Mouse (Mus musculus): ENCODE measurements around the gene Atoh7. TPM values are rescaled to one million over a fixed set of nuclear protein-coding genes. Genes with fewer than 3 reads are reported as not detected.

Atoh7 gene
- polyA plus RNA-seq, 1 experiment from 2014 or later, result not detected

- ATAC-seq (ENCODE audit: insufficient number of reproducible peaks, insufficient read depth, low FRiP score, low read depth), result no peak
- 67% methylated on average over 10 of the region's 10 CpGs for WGBS
Measured at GRCm38 (mm10) chr10:63086304-63086703, 13.1 kb upstream of the Atoh7 start.

GRCm38 (mm10) chr10:63089103-63089757, 10.2 kb upstream of the Atoh7 start:
- peak overlapping the region; percentile 3 for H3K9ac ChIP-seq (ENCODE audit: low read length)
- peaks cover 3% of the 10 kb centered on the region; the same call in 1 of the 2 replicates for H3K27me3 ChIP-seq (ENCODE audit: control insufficient read depth, insufficient read depth, low read length)
- ATAC-seq (ENCODE audit: insufficient number of reproducible peaks, insufficient read depth, low FRiP score, low read depth), result no peak
- H3K4me3 ChIP-seq (ENCODE audit: control insufficient read depth in 1 of 2, insufficient read depth in 1 of 2, low read depth in 1 of 2, low read length in 2 of 2), result peak overlapping the region; percentile 32 to 34
- no peak overlapping the region for H3K27ac ChIP-seq (replicated peaks in 1 of 2; ENCODE audit: control insufficient read depth in 1 of 2, insufficient read depth in 1 of 2, low read depth in 2 of 2, low read length in 2 of 2)
- 46% methylated on average over 8 of the region's 8 CpGs for WGBS
- no peaks in the 10 kb centered on the region for H3K9me3 ChIP-seq (ENCODE audit: control insufficient read depth, low read length)
- peak overlapping the region; percentile 70 for H3K4me2 ChIP-seq (ENCODE audit: low read length)
- no peaks in the 10 kb centered on the region for H3K36me3 ChIP-seq (ENCODE audit: control insufficient read depth, insufficient read depth, low read length)
- peaks cover 5 to 11% of the 10 kb centered on the region in 2 experiments; a peak in 3 of 4 replicates for H3K4me1 ChIP-seq (ENCODE audit: control insufficient read depth in 2 of 2, insufficient read depth in 2 of 2, low read length in 2 of 2)

More at GRCm38 (mm10) chr10:63086304-63086703, 13.1 kb upstream of the Atoh7 start:
- Histone ChIP-seq H3K9me3 (ENCODE audit: control insufficient read depth, low read length) (no peaks in the 10 kb centered on the region), H3K4me2 (ENCODE audit: low read length) (no peak overlapping the region), H3K27ac (replicated peaks in 1 of 2; ENCODE audit: control insufficient read depth in 1 of 2, insufficient read depth in 1 of 2, low read depth in 2 of 2, low read length in 2 of 2) (no peak overlapping the region), H3K36me3 (ENCODE audit: control insufficient read depth, insufficient read depth, low read length) (no peaks in the 10 kb centered on the region), H3K27me3 (ENCODE audit: control insufficient read depth, insufficient read depth, low read length) (peaks cover 3% of the 10 kb centered on the region; the same call in 1 of the 2 replicates), H3K9ac (ENCODE audit: low read length) (no peak overlapping the region), H3K4me1 (ENCODE audit: control insufficient read depth in 2 of 2, insufficient read depth in 2 of 2, low read length in 2 of 2) (peaks cover 5 to 10% of the 10 kb centered on the region in 2 experiments; a peak in 3 of 4 replicates), H3K4me3 (ENCODE audit: control insufficient read depth in 1 of 2, insufficient read depth in 1 of 2, low read depth in 1 of 2, low read length in 2 of 2) (no peak overlapping the region)

GRCm38 (mm10) chr10:63089758-63090571, 9.5 kb upstream of the Atoh7 start:
- H3K4me1 ChIP-seq (ENCODE audit: control insufficient read depth in 2 of 2, insufficient read depth in 2 of 2, low read length in 2 of 2), result peaks cover 5 to 10% of the 10 kb centered on the region in 2 experiments; a peak in 3 of 4 replicates
- H3K4me3 ChIP-seq (ENCODE audit: control insufficient read depth in 1 of 2, insufficient read depth in 1 of 2, low read depth in 1 of 2, low read length in 2 of 2), result peak overlapping the region; percentile 32 to 34
- 6% methylated on average over 26 of the region's 26 CpGs for WGBS
- no peaks in the 10 kb centered on the region for H3K36me3 ChIP-seq (ENCODE audit: control insufficient read depth, insufficient read depth, low read length)
- no peak overlapping the region for H3K27ac ChIP-seq (replicated peaks in 1 of 2; ENCODE audit: control insufficient read depth in 1 of 2, insufficient read depth in 1 of 2, low read depth in 2 of 2, low read length in 2 of 2)
- H3K4me2 ChIP-seq (ENCODE audit: low read length), result peak overlapping the region; percentile 70
- no peak for ATAC-seq (ENCODE audit: insufficient number of reproducible peaks, insufficient read depth, low FRiP score, low read depth)
- peak overlapping the region; percentile 3 for H3K9ac ChIP-seq (ENCODE audit: low read length)
- H3K9me3 ChIP-seq (ENCODE audit: control insufficient read depth, low read length), result no peaks in the 10 kb centered on the region
- peaks cover 3% of the 10 kb centered on the region; the same call in 1 of the 2 replicates for H3K27me3 ChIP-seq (ENCODE audit: control insufficient read depth, insufficient read depth, low read length)

- no peaks in the 10 kb centered on the region for H3K36me3 ChIP-seq (ENCODE audit: control insufficient read depth, insufficient read depth, low read length)
- H3K9me3 ChIP-seq (ENCODE audit: control insufficient read depth, low read length), result no peaks in the 10 kb centered on the region
- peaks cover 3% of the 10 kb centered on the region; the same call in 1 of the 2 replicates for H3K27me3 ChIP-seq (ENCODE audit: control insufficient read depth, insufficient read depth, low read length)
- H3K4me1 ChIP-seq (ENCODE audit: control insufficient read depth in 2 of 2, insufficient read depth in 2 of 2, low read length in 2 of 2), result peaks cover 5 to 10% of the 10 kb centered on the region in 2 experiments; a peak in 3 of 4 replicates
- 78% methylated on average over 7 of the region's 7 CpGs for WGBS
- H3K9ac ChIP-seq (ENCODE audit: low read length), result no peak overlapping the region
- no peak overlapping the region for H3K4me2 ChIP-seq (ENCODE audit: low read length)
- no peak for ATAC-seq (ENCODE audit: insufficient number of reproducible peaks, insufficient read depth, low FRiP score, low read depth)
- H3K4me3 ChIP-seq (ENCODE audit: control insufficient read depth in 1 of 2, insufficient read depth in 1 of 2, low read depth in 1 of 2, low read length in 2 of 2), result no peak overlapping the region
- H3K27ac ChIP-seq (replicated peaks in 1 of 2; ENCODE audit: control insufficient read depth in 1 of 2, insufficient read depth in 1 of 2, low read depth in 2 of 2, low read length in 2 of 2), result no peak overlapping the region
Measured at GRCm38 (mm10) chr10:63091915-63092314, 7.5 kb upstream of the Atoh7 start.

GRCm38 (mm10) chr10:63092616-63093550, 6.6 kb upstream of the Atoh7 start:
- H3K9me3 ChIP-seq (ENCODE audit: control insufficient read depth, low read length), result no peaks in the 10 kb centered on the region
- WGBS, result 73% methylated on average over 9 of the region's 10 CpGs

GRCm38 (mm10) chr10:63096757-63097156, 2.7 kb upstream of the Atoh7 start:
- H3K9me3 ChIP-seq (ENCODE audit: control insufficient read depth, low read length), result no peaks in the 10 kb centered on the region
- no peak overlapping the region for H3K9ac ChIP-seq (ENCODE audit: low read length)
- no peak for ATAC-seq (ENCODE audit: insufficient number of reproducible peaks, insufficient read depth, low FRiP score, low read depth)
- H3K4me2 ChIP-seq (ENCODE audit: low read length), result no peak overlapping the region
- H3K27ac ChIP-seq (replicated peaks in 1 of 2; ENCODE audit: control insufficient read depth in 1 of 2, insufficient read depth in 1 of 2, low read depth in 2 of 2, low read length in 2 of 2), result no peak overlapping the region
- peaks cover 6 to 7% of the 10 kb centered on the region in 2 experiments; a peak in 3 of 4 replicates for H3K4me1 ChIP-seq (ENCODE audit: control insufficient read depth in 2 of 2, insufficient read depth in 2 of 2, low read length in 2 of 2)
- no peak overlapping the region for H3K4me3 ChIP-seq (ENCODE audit: control insufficient read depth in 1 of 2, insufficient read depth in 1 of 2, low read depth in 1 of 2, low read length in 2 of 2)
- 86% methylated on average over 2 of the region's 2 CpGs for WGBS
- no peaks in the 10 kb centered on the region for H3K36me3 ChIP-seq (ENCODE audit: control insufficient read depth, insufficient read depth, low read length)
- peaks cover 44% of the 10 kb centered on the region for H3K27me3 ChIP-seq (ENCODE audit: control insufficient read depth, insufficient read depth, low read length)

More at GRCm38 (mm10) chr10:63092616-63093550, 6.6 kb upstream of the Atoh7 start:
- no peaks in the 10 kb centered on the region for H3K36me3 ChIP-seq (ENCODE audit: control insufficient read depth, insufficient read depth, low read length)
- no peak for ATAC-seq (ENCODE audit: insufficient number of reproducible peaks, insufficient read depth, low FRiP score, low read depth)
- H3K4me2 ChIP-seq (ENCODE audit: low read length), result no peak overlapping the region
- no peak overlapping the region for H3K27ac ChIP-seq (replicated peaks in 1 of 2; ENCODE audit: control insufficient read depth in 1 of 2, insufficient read depth in 1 of 2, low read depth in 2 of 2, low read length in 2 of 2)
- peaks cover 5 to 10% of the 10 kb centered on the region in 2 experiments; a peak in 3 of 4 replicates for H3K4me1 ChIP-seq (ENCODE audit: control insufficient read depth in 2 of 2, insufficient read depth in 2 of 2, low read length in 2 of 2)
- H3K4me3 ChIP-seq (ENCODE audit: control insufficient read depth in 1 of 2, insufficient read depth in 1 of 2, low read depth in 1 of 2, low read length in 2 of 2), result no peak overlapping the region
- H3K9ac ChIP-seq (ENCODE audit: low read length), result no peak overlapping the region
- peaks cover 11% of the 10 kb centered on the region for H3K27me3 ChIP-seq (ENCODE audit: control insufficient read depth, insufficient read depth, low read length)

- H3K27me3 ChIP-seq (ENCODE audit: control insufficient read depth, insufficient read depth, low read length), result peaks cover 46% of the 10 kb centered on the region
- no peak overlapping the region for H3K27ac ChIP-seq (replicated peaks in 1 of 2; ENCODE audit: control insufficient read depth in 1 of 2, insufficient read depth in 1 of 2, low read depth in 2 of 2, low read length in 2 of 2)
- H3K4me2 ChIP-seq (ENCODE audit: low read length), result no peak overlapping the region
- no peak for ATAC-seq (ENCODE audit: insufficient number of reproducible peaks, insufficient read depth, low FRiP score, low read depth)
- 68% methylated on average over 12 of the region's 12 CpGs for WGBS
- no peaks in the 10 kb centered on the region for H3K36me3 ChIP-seq (ENCODE audit: control insufficient read depth, insufficient read depth, low read length)
- H3K4me3 ChIP-seq (ENCODE audit: control insufficient read depth in 1 of 2, insufficient read depth in 1 of 2, low read depth in 1 of 2, low read length in 2 of 2), result no peak overlapping the region
- H3K9me3 ChIP-seq (ENCODE audit: control insufficient read depth, low read length), result no peaks in the 10 kb centered on the region
- H3K9ac ChIP-seq (ENCODE audit: low read length), result no peak overlapping the region
- H3K4me1 ChIP-seq (ENCODE audit: control insufficient read depth in 2 of 2, insufficient read depth in 2 of 2, low read length in 2 of 2), result peaks cover 6 to 7% of the 10 kb centered on the region in 2 experiments; a peak in 3 of 4 replicates
Measured at GRCm38 (mm10) chr10:63098191-63098590, 1.3 kb upstream of the Atoh7 start.

Data from heart, embryonic 14.5 days (tissue).